Mouse (Mus musculus) ovary, postnatal 36 days (tissue): ENCODE data around the gene Igfbp6.
A peak's percentile ranks its signal among the peaks of the same experiment; 100 is the strongest.
"Not testable (repeated sequence)": the region's sequence is repeated elsewhere in the genome, so short reads cannot be mapped to it uniquely, and the experiment has no call there.

Source experiments
- DNase-seq: peaks from one replicate; pipeline ENCODE4 v3.0.0; 2022; ENCODE audit warnings: low spot score, mixed read lengths

The Igfbp6 gene

DNA sequence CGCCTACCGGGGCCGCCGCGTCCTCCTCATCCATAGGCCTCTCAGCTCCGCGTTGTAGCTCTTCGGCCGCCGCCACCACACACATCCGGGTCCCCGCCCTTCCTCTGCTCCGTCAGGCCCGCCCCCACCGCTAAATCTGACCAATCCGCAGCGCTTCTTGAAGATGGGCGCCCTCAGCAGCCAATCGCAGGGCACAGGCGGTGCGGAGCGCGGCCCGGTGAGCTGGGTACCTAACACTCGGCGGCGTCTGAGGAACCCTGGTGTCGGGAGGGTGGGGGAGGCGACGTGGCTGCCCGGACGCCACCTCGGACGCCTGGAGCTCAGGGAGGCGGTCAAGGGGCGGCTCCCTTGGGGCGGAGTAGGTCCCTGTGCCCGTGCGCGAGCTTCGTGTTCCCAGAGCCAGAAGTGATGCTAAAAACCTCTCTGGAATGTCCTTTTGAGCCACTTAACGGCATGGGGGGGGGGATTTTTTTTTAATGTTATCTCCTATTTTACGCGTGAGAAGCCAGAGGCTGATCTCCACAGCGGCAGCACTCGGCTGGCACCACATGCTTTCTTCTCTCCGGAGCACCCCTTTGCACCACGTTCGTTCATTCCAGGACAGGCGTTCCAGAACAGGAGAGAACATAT lies 7.9 kb upstream of the Igfbp6 start, which contains the start of gene Spryd3:
TSS of gene Spryd3 (minus strand) at position 106 of the 630 bp plus-strand sequence.
- peak; percentile 98 for DNase-seq

- no peak for DNase-seq
Observed at GRCm38 (mm10) chr15:102141120-102141519, 3.0 kb upstream of the Igfbp6 start.

GRCm38 (mm10) chr15:102142914-102143912 lies 949 bp upstream of the Igfbp6 start:
- peak; percentile 52 for DNase-seq

GRCm38 (mm10) chr15:102144726-102145125 lies 564 bp downstream of the Igfbp6 start:
- DNase-seq: no peak

DNA sequence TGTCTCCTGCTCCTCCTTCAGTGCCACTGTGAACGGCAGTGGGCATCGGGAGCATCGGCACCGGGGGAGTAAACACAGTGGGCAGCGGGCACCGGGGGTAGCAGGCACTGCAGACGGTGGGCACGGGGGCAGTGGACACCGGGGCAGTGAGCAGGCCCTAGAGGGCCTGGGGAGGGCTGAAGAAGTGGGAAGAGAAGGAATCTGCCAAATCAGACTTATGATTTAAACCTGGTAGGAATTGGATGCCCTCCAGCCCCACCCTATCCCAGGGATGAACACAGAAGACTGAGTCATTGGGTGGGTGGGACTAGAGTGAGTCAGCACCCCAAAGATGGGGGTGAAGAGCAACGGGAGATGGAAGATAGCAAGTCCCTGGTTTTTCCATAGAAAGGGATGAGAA lies 1.2 kb downstream of the Igfbp6 start:
- DNase-seq: no peak

DNA sequence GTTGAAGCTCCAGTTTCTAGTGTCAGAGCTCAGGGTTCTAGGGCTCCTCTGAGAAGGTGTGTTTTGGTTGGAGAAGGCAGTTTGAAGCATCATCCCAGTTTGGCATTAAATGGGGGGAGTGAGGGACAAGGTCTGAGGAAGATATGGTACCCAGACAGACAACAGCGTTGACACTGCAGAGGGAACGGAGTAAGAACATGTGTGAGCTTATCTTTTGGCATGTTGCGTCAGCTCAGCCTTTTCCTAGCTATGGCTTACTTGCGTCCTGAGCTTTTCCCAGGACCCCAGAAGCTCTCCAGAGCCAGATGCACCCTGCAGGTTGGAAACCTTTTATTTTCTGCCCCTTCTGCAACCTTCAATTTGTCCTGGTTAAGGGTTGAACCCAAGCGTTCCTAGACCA lies 1.9 kb downstream of the Igfbp6 start:
- no peak for DNase-seq

- peak; percentile 30 for DNase-seq
Observed at GRCm38 (mm10) chr15:102146882-102147281, 2.7 kb downstream of the Igfbp6 start.

GRCm38 (mm10) chr15:102147674-102148402 lies 3.7 kb downstream of the Igfbp6 start:
- no peak for DNase-seq

- no peak for DNase-seq
Observed at GRCm38 (mm10) chr15:102149561-102149960, 5.4 kb downstream of the Igfbp6 start.

- DNase-seq: peak; percentile 27
Observed at GRCm38 (mm10) chr15:102150301-102151135, 6.4 kb downstream of the Igfbp6 start, which contains the start of gene Soat2. Soat2 (plus strand) TSS chr15:102150526.

DNA sequence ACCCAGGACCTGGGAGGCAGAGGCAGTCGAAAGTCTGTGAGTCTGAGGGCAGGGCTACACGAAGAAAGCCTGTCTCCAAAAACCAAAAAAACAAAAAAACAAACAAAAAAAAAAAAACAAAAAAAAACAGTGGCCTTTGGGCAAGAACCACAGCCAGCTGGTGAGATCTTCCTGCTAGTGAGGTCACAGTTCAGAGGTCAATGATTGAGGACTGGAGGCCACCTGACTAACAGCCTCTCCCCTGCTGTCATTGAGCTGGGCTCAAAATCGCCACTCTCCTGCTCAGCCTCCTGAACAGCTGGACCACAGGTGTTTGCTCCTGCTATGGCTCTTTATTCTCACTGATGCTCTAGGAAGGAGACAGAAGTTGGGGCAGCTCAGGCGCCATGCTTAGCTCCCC lies 8.5 kb downstream of the Igfbp6 start:
- no peak for DNase-seq

DNA sequence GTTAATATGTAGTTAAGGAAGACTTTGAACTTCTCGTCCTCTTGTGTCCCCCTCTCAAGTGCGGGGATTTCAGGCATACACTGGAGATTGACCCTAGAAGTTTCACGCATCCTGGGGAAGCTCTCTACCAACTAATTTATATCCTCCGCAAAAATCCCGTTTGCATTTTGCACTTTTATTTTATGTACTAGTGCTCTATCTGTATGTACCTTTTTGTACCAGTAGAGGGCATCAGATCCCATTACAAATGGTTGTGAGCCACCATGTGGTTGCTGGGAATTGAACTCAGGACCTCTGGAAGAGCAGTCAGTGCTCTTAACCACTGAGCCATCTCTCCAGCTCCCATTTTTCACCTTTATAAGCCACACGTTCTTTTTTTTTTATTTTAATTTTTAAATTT lies 10.8 kb downstream of the Igfbp6 start:
- not testable (repeated sequence) for DNase-seq

GRCm38 (mm10) chr15:102156836-102157235 lies 12.7 kb downstream of the Igfbp6 start:
- DNase-seq: no peak

GRCm38 (mm10) chr15:102160415-102161060 lies 16.4 kb downstream of the Igfbp6 start:
- no peak for DNase-seq

DNA sequence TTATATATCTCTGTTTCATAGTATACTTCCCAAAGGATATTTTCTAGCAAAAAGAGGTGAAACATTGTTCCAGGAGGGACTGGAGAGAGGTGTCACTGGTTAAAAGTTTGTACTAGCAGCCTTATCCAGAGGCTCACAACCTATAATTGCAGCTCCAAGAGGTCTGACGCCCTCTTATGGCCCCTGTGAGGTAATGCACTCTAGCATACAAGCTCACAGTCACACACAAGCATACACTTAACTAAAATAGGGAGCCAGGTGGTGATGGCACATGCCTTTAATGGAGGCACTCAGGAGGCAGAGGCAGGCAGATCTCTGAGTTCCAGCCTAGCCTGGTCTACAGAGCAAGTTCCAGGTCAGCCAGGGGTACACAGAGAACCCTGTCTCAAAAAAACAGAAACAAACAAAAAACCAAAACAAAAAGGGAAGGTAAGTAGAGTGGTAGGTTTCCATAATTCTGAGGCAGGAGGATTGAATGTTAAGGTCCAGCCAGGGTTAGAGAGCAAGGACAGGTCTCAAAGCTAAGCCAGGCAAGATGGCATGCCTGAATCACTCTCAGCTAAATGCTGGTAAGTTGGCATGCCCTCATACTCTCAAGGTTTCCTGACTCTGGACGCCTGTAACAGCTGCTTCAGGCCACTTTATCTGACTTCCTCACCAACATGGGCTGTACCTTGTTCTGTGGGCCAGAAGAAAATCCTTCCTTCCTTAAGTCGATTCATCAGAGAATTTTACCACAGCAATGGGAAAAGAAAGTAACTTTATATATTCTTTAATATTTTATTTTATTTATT lies 19.9 kb downstream of the Igfbp6 start:
- DNase-seq: no peak

- no peak for DNase-seq
Observed at GRCm38 (mm10) chr15:102165468-102166100, 21.4 kb downstream of the Igfbp6 start.

DNA sequence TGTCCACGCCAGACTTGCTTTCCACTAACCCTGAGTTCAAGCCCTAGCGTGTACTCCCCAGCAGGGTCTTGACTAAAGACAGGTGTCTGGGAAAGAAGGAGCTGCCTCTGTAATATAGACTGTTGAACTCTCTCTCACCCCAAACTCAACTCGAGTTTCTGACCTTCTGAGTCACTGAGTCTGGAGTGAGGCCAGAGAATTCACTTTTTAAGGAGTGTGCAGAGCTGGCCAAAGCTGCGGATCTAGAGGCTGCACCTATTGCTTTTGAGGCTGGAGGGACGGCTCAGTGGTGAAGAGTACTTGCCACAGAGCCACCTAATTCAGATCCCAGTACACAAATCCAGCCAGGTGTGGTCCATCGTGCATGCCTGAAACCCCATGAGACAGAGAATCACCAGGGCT lies 23.5 kb downstream of the Igfbp6 start:
- DNase-seq: no peak

DNA sequence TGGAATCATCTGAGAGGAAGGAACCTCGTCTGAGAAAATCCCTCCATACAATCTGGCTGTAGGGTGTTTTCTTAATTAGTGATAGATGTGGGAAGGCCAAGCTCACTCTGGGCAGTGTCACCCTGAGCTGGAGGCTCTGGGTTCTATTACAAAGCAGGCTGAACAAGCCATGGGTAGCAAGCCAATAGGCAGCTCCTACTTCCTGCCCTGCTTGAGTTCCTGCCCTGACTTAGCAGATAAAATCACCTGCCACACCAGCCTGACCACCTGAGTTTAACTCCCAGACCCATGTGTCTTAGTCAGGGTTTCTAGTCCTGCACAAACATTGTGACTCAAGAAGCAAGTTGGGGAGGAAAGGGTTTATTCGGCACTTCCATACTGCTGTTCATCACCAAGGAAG lies 24.9 kb downstream of the Igfbp6 start:
- no peak for DNase-seq

DNA sequence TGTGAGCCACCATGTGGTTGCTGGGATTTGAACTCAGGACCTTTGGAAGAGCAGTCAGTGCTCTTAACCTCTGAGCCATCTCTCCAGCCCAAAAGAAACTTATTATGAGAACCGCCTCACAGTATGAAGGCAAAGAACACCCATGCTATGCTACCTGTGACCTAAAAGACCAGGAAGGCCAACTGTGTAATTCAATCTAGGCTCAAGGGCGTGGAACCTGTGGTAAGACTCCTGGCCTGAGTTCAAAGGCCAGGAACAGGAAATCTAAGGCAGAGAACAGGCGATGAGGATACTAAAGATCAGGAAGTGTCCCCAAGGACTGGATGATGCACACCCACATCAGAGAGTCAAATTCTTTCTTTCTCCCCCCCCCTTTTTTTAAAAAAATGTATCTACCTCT lies 29.4 kb downstream of the Igfbp6 start:
- no peak for DNase-seq
